Mouse (Mus musculus) stomach, postnatal 0 days (tissue): ENCODE results near the gene Cd63.

Experiments
- CTCF ChIP-seq: IDR thresholded peaks from 2 replicates; pipeline ENCODE4 v1.5.1; 2016; ENCODE audit warnings: antibody characterized with exemption, low read depth, mild to moderate bottlenecking, moderate library complexity
- EP300 ChIP-seq: optimal IDR thresholded peaks from 2 replicates; pipeline ENCODE3; 2016; ENCODE audit warnings: antibody characterized with exemption

DNA sequence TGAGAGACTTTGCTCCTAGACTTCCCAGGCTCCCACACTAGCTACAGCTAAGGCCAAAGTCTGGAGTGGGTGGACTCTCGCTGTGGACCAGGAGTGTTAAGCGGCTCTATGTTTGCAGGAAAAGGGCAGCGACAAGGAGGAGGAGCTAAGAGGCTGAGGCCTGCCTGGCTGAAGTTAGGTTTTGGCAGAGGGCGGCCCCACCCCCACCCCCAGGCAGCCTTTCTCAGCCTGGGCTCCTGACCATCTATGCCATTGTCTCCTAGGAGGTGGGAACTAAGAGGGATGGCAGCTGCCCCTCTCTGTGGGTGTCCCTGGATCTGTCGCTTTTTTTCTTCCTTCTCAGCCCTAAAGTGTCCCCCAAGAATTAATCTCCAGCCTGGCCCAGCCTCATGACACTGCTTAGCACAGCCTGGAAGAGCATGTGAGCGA lies 18.4 kb downstream of the Cd63 start:
- TF ChIP-seq CTCF (no peak), EP300 (no peak)
